Mouse (Mus musculus) heart, embryonic 13.5 days (tissue): ENCODE results near the gene Pom121. TPM values are rescaled to one million over a fixed set of nuclear protein-coding genes. Genes with fewer than 3 reads are reported as not detected.

Experiments
- ATAC-seq: fragments of 200-750 bp; cut with Nextera tagmentation; 2 replicates; pipeline ENCODE4 v1.8.0; 2017; ENCODE audit warnings: moderate TSS enrichment; ENCODE audit not compliant: insufficient number of reproducible peaks, low FRiP score, low TSS enrichment; ENCODE audit errors: extremely low read depth
- H3K27ac ChIP-seq: fragments of 300-500 bp; sonication (generic); replicated peaks from 2 replicates; pipeline ENCODE4 v1.5.1; 2015; ENCODE audit warnings: moderate library complexity, mild to moderate bottlenecking, inconsistent platforms
- H3K27me3 ChIP-seq: fragments of 300-500 bp; sonication (generic); replicated peaks from 2 replicates; pipeline ENCODE4 v1.6.1; 2015; ENCODE audit warnings: mild to moderate bottlenecking, inconsistent platforms
- H3K36me3 ChIP-seq: fragments of 300-500 bp; sonication (generic); 2 replicates; pipeline ENCODE4 v1.6.1; 2015; ENCODE audit warnings: mild to moderate bottlenecking, inconsistent platforms
- H3K4me1 ChIP-seq: fragments of 300-500 bp; sonication (generic); 2 replicates; pipeline ENCODE4 v1.6.1; 2015; ENCODE audit warnings: inconsistent platforms
- H3K4me2 ChIP-seq: fragments of 300-500 bp; sonication (generic); 2 replicates; pipeline ENCODE4 v1.6.1; 2015; ENCODE audit warnings: inconsistent platforms, mild to moderate bottlenecking, moderate library complexity
- H3K4me3 ChIP-seq: fragments of 300-500 bp; sonication (generic); 2 replicates; pipeline ENCODE4 v1.5.1; 2015; ENCODE audit warnings: moderate library complexity, mild to moderate bottlenecking, inconsistent platforms
- H3K9ac ChIP-seq: fragments of 300-500 bp; sonication (generic); 2 replicates; pipeline ENCODE4 v1.6.1; 2015; ENCODE audit warnings: inconsistent platforms, mild to moderate bottlenecking, moderate library complexity
- H3K9me3 ChIP-seq: fragments of 300-500 bp; sonication (generic); 2 replicates; pipeline ENCODE4 v1.6.1; 2016; ENCODE audit warnings: inconsistent platforms
- WGBS: fragments of 180-500 bp; shearing (Covaris S2); methylation state at CpG from one replicate; pipeline ENCODE4 v1.1.7; 2015; ENCODE audit warnings: mixed read lengths; 5-methylcytosine and 5-hydroxymethylcytosine counted together
- polyA plus RNA-seq: library from polyadenylated mRNA; unstranded; fragments of >200 nt; fragmentation: Nextera tagmentation; extraction: Ambion mirVana; gene quantifications from 2 replicates; pipeline ENCODE4 v1.2.1, GENCODE M21; 2015

Gene Pom121
- 8.7 and 10.0 TPM in 2 replicates for polyA plus RNA-seq

DNA sequence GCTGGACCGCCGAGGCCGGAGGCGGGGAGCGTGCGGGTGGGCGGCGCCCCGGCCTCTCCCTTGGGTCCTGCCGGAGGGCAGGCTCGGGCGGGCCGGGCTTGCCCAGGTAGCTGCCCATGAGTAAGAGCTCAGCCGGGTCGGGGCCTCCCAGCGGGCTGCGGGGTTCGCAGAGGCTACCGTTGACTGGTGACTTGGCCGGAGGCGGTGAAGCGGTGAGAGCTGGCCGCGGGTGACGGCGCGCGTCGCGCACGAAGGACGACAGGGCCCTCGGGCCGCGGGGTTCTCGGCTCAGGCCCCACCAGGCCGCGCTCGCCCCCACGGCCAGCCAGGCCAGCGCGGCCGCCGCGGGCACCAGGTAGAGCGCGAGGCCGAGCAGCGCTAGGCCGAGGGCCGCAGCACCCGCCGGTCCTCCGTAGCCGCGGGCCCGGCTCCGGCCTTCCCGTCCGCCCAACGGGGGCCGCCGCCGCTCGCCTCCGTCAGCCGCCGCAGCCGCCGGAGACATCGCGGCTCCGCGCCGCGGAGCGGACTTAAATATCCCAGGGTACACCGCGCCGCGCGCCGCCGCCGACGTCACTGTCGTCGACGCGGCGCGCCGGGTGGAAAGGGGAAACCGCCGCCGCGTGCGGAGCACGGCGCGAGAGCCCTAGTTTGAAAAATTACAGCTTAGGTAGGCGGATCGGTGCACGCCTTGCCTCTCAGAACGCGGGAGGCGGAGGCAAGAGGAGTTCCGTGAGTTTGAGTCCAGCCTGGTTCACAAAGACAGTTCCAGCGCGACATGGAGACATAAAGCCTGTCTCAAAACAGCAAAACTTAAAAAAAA, at the start of gene Pom121:
TSS of gene Pom121 (minus strand) at position 543 of the 820 bp plus-strand sequence.
- peak within 1 kb of the TSS; percentile 78 for H3K4me3 ChIP-seq
- peaks cover 17% of the 10 kb centered on the region for H3K4me1 ChIP-seq
- WGBS, result under 1% methylated on average over 93 of the region's 110 CpGs
- H3K36me3 ChIP-seq, result peaks cover 32% of the 10 kb centered on the region
- peak within 1 kb of the TSS; percentile 88 for H3K27ac ChIP-seq
- peak within 1 kb of the TSS; percentile 98 for H3K9ac ChIP-seq
- ATAC-seq, result peak; percentile 73
- H3K4me2 ChIP-seq, result peak within 1 kb of the TSS; percentile 83
- H3K9me3 ChIP-seq, result no peaks in the 10 kb centered on the region
- H3K27me3 ChIP-seq, result no peaks in the 10 kb centered on the region; the same call in 1 of the 2 replicates

DNA sequence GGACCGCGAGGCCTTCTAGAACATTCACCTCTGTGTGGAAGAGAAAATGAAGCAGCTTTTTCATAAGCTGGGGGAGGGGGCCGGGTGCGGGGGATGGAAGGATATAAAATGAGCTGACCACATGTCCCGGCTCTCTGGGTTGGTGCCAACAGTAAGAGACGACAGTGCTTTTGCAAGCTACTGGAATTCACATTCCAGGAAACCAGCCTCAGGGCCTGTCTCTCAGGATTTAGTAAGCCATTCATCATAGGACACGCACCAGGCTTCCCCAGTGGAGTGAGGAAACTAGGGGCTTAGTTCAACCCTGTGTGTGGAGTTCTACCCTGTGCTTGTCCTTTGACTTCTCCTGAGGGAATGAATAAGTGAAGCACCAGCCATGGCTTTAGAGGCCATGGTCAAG, 48.1 kb upstream of the Pom121 start:
- H3K4me1 ChIP-seq, result peaks cover 21% of the 10 kb centered on the region
- 60% methylated on average over 7 of the region's 7 CpGs for WGBS
- peak overlapping the region; percentile 76 for H3K27ac ChIP-seq
- H3K27me3 ChIP-seq, result no peaks in the 10 kb centered on the region
- no peak for ATAC-seq
- H3K36me3 ChIP-seq, result peaks cover 73% of the 10 kb centered on the region
- H3K9me3 ChIP-seq, result no peaks in the 10 kb centered on the region
- H3K4me3 ChIP-seq, result no peak overlapping the region
- no peak overlapping the region for H3K9ac ChIP-seq
- H3K4me2 ChIP-seq, result no peak overlapping the region

DNA sequence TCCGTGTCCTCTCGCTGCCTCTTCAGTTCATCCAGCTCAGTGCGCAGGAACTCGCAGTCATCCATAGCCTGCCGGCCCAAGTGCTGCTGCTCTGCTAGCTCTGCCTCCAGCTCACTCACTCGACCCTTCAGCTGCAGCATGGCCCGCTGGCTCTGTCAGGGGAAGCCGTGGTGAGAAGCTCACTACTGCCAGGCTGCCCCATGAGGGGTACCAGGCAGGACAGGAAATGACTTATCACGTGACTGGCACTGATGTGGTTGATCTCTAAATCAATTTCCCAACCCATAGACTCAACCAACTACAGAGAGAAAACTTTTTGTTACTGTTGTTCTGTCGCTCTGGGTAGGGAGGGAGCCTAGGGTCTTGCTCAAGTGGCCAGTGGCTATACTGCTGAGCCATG, 40.7 kb upstream of the Pom121 start:
- no peaks in the 10 kb centered on the region for H3K27me3 ChIP-seq
- H3K4me2 ChIP-seq, result no peak overlapping the region
- no peak for ATAC-seq
- peaks cover 91% of the 10 kb centered on the region for H3K36me3 ChIP-seq
- H3K9ac ChIP-seq, result no peak overlapping the region
- H3K27ac ChIP-seq, result no peak overlapping the region
- H3K4me3 ChIP-seq, result no peak overlapping the region
- 0 out of 2 replicates have a peak, but pooled peaks cover 4% of the 10 kb centered on the region for H3K4me1 ChIP-seq
- peaks cover 10% of the 10 kb centered on the region; the same call in 1 of the 2 replicates for H3K9me3 ChIP-seq
- WGBS, result 89% methylated on average over 10 of the region's 10 CpGs

DNA sequence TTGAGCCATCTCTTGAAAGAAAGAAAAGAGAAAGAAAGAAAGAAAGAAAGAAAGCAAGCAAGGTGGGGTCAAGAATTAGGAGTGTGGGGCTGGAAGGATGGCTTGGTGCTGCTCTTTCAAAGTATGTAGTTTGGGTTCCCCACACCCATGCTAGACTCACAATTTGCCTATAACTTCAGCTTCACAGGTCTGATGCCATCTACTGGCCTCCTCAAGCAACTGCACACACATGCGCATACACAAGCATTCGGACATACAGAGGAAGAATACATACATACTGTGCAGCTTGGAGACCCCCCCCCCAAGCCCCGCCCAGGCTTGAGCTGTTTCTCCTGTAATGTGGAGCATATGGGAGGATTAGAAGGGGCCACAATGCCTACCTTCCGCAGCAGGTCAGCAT, 39.5 kb upstream of the Pom121 start:
- Histone ChIP-seq H3K4me1 (0 out of 2 replicates have a peak, but pooled peaks cover 4% of the 10 kb centered on the region), H3K27ac (no peak overlapping the region), H3K9me3 (peaks cover 10% of the 10 kb centered on the region; the same call in 1 of the 2 replicates), H3K36me3 (peaks cover 97% of the 10 kb centered on the region), H3K4me3 (no peak overlapping the region), H3K4me2 (no peak overlapping the region), H3K9ac (no peak overlapping the region), H3K27me3 (no peaks in the 10 kb centered on the region)
- 89% methylated on average over 4 of the region's 4 CpGs for WGBS
- ATAC-seq, result no peak

DNA sequence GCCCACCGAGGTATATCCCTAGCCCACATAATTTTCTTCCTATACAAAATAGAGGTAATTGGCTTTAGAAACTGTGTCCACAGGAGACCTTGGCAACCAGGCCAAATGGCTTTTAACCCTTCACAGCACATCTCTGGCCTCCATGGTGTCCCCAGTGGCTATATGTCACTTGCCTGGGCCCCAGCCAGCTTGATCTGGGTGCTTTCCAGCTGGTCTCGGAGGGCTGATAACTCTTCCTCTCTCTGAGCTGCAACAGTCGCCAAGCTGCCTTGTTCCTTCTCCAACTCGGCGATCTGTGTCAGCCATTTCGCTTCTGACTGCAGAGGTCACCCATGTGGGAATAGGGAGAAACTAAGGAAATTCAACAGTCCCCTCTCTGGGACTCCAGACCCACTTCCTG, 36.8 kb upstream of the Pom121 start:
- peaks cover 97% of the 10 kb centered on the region for H3K36me3 ChIP-seq
- H3K27me3 ChIP-seq, result no peaks in the 10 kb centered on the region
- H3K4me2 ChIP-seq, result no peak overlapping the region
- H3K9me3 ChIP-seq, result peaks cover 10% of the 10 kb centered on the region; the same call in 1 of the 2 replicates
- no peak for ATAC-seq
- H3K27ac ChIP-seq, result no peak overlapping the region
- no peak overlapping the region for H3K4me3 ChIP-seq
- 0 out of 2 replicates have a peak, but pooled peaks cover 4% of the 10 kb centered on the region for H3K4me1 ChIP-seq
- WGBS, result 63% methylated on average over 6 of the region's 6 CpGs
- no peak overlapping the region for H3K9ac ChIP-seq

DNA sequence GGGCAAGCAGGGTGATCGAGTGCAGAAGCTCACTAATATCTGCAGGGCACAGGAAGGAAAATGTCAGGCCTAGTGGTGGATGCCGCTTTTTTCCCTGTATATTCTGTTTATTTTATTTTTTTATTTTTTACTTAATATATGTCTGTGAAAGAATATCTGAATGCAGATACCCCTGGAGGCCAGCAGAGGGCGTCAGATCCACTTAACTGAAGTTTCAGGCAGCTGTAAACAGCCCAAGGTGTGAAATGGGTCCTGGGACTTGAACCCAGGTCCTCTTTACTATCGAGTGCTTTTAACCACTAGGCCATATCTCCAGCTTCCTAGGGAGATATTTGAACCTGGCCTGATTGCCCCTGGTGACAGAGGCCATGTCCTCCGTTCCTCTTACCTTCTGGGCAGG, 34.4 kb upstream of the Pom121 start:
- Histone ChIP-seq H3K9ac (no peak overlapping the region), H3K9me3 (no peaks in the 10 kb centered on the region), H3K27ac (no peak overlapping the region), H3K4me1 (0 out of 2 replicates have a peak, but pooled peaks cover 4% of the 10 kb centered on the region), H3K4me2 (no peak overlapping the region), H3K36me3 (peaks cover 97% of the 10 kb centered on the region), H3K27me3 (no peaks in the 10 kb centered on the region), H3K4me3 (no peak overlapping the region)
- ATAC-seq, result no peak
- WGBS, result 59% methylated on average over 5 of the region's 5 CpGs

DNA sequence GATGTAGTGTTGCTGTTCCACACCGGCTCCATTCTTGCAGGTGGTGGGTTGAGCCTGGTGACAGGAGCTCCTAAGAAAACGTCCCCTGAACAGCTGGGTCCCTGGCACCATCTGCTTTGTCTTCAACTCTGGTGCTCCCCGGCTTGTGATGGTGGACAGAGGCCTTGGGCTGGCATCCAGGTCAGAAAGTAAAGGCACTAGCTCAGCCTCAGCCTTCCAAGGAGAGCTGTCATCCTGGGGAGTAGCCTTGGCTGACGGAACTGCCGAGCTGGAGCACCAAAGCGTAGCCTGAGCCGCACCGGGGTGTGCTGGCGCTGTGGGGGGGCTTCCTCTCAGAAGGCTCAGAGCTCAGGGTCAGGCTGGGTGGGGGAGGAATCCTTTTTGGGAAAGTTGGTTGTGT, 15.9 kb upstream of the Pom121 start:
- no peak for ATAC-seq
- H3K4me3 ChIP-seq, result no peak overlapping the region
- WGBS, result 81% methylated on average over 9 of the region's 9 CpGs
- no peaks in the 10 kb centered on the region for H3K4me1 ChIP-seq
- H3K9me3 ChIP-seq, result no peaks in the 10 kb centered on the region
- no peak overlapping the region for H3K9ac ChIP-seq
- H3K4me2 ChIP-seq, result no peak overlapping the region
- H3K27me3 ChIP-seq, result no peaks in the 10 kb centered on the region
- H3K36me3 ChIP-seq, result peaks cover 57% of the 10 kb centered on the region
- no peak overlapping the region for H3K27ac ChIP-seq

DNA sequence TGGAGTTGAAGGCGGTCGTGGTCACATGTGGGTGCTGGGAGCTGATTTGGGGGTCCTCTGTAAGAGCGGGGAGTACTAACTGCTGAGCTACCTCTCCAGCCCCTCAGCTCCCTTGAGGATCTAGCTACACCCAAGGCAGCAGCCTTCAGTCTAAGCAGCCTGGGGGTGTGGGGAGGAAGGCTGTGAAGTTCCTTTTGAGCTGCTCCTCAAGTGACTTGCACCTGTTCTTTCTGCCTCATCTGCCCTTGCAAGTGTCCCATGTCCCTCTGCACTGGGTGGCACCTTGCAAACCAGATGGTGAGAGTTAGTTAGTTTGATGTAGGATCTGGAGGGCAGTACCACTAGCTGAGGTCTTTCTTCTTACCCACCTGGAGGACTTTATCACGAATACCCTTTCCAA, 13.8 kb upstream of the Pom121 start:
- Histone ChIP-seq H3K9me3 (no peaks in the 10 kb centered on the region), H3K4me2 (no peak overlapping the region), H3K36me3 (peaks cover 35% of the 10 kb centered on the region), H3K9ac (no peak overlapping the region), H3K4me1 (no peaks in the 10 kb centered on the region), H3K27ac (no peak overlapping the region), H3K27me3 (no peaks in the 10 kb centered on the region), H3K4me3 (no peak overlapping the region)
- 76% methylated on average over 4 of the region's 4 CpGs for WGBS
- no peak for ATAC-seq

DNA sequence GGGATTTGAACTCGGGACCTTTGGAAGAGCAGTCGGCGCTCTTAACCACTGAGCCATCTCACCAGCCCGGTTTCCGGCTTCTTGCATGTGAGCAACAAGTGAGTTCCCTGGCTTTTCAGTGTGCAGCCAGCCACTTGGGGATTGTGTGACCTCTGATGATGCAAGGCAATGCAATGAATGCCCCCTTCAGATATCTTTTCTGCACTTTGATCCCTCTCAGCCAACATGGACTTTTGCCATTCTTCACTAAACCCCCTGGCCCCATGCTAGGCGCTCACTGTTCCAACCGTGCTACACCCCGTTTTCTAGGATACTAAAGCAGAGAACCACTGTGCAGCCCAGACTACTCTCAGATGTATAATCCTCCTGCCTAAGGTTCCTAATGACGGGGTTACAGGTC, 11.1 kb upstream of the Pom121 start:
- no peaks in the 10 kb centered on the region for H3K4me1 ChIP-seq
- no peak overlapping the region for H3K9ac ChIP-seq
- peaks cover 13% of the 10 kb centered on the region for H3K36me3 ChIP-seq
- 78% methylated on average over 9 of the region's 9 CpGs for WGBS
- H3K27ac ChIP-seq, result no peak overlapping the region
- no peak for ATAC-seq
- H3K27me3 ChIP-seq, result no peaks in the 10 kb centered on the region
- no peak overlapping the region for H3K4me3 ChIP-seq
- no peaks in the 10 kb centered on the region for H3K9me3 ChIP-seq
- no peak overlapping the region for H3K4me2 ChIP-seq

DNA sequence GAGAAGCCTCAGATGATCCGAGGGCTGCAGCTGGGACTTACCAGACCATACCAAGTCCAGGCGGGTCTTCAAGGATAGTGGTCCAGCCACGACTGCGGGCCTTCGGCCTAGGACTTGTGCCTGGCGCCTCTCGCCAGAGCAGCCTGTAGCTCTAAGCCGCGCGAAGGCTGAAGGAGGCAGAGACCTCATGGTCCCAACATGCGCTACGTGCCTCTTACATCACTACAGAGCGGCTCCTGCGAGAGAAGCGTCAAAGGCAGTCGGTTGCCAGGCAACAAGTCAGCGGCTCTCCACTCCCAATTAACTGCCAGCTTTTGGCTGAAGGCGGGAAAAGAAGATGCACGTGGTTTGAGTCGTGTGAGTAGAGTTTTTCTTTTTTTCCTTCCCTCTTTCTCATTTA, 10.3 kb upstream of the Pom121 start:
- Histone ChIP-seq H3K4me3 (no peak overlapping the region), H3K9me3 (no peaks in the 10 kb centered on the region), H3K27me3 (no peaks in the 10 kb centered on the region), H3K4me1 (no peaks in the 10 kb centered on the region), H3K9ac (no peak overlapping the region), H3K27ac (no peak overlapping the region), H3K36me3 (peaks cover 5% of the 10 kb centered on the region), H3K4me2 (no peak overlapping the region)
- no peak for ATAC-seq
- 33% methylated on average over 20 of the region's 20 CpGs for WGBS

DNA sequence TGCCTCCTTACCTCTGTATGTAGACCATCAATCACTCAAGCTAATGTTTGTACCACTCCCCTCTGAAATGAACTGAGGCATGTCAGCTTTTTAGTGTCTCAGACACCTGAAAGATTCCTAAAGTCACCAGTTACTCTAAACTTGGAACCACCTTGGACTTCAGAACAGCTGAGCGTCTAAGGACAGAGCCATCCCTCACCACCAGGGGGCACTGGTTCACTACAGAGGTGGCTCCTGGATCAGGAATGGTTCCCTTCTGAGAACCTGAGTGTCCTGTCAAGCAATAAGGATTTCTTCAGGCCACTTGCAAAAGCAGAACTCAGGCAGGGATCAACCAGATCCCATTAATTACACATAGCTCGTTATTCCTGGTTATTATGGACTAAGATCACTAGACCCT, 5.9 kb upstream of the Pom121 start:
- H3K4me2 ChIP-seq, result no peak overlapping the region
- no peak overlapping the region for H3K9ac ChIP-seq
- H3K27ac ChIP-seq, result no peak overlapping the region
- ATAC-seq, result no peak
- H3K9me3 ChIP-seq, result no peaks in the 10 kb centered on the region
- no peaks in the 10 kb centered on the region; the same call in 1 of the 2 replicates for H3K27me3 ChIP-seq
- H3K4me1 ChIP-seq, result no peaks in the 10 kb centered on the region
- H3K4me3 ChIP-seq, result no peak overlapping the region
- WGBS, result 8% methylated on average over 2 of the region's 2 CpGs
- no peaks in the 10 kb centered on the region for H3K36me3 ChIP-seq

DNA sequence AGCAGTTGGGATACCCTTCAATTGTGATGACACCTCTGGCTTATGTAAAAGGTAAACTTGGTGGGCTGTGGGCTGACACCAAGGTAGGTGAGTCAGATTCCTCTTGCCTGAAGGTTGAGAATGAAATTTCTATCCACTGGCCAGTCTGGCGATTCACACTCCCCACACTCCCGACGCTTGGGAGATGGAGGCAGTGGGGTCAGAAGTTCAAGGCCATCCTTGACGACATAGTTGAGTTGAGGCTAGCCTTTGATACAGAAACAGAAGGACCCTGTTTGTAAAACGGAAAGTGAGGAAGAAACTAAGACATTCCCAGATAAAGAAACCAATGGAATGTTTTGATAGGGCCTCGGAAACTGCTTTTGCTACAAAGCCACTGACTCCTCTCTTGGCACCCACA, 5.0 kb upstream of the Pom121 start:
- Histone ChIP-seq H3K4me3 (no peak overlapping the region), H3K9ac (no peak overlapping the region), H3K4me2 (no peak overlapping the region), H3K9me3 (no peaks in the 10 kb centered on the region), H3K36me3 (no peaks in the 10 kb centered on the region), H3K27me3 (no peaks in the 10 kb centered on the region; the same call in 1 of the 2 replicates), H3K4me1 (peaks cover 6% of the 10 kb centered on the region), H3K27ac (no peak overlapping the region)
- no peak for ATAC-seq
- 37% methylated on average over 6 of the region's 6 CpGs for WGBS
